Mouse (Mus musculus): ENCODE data around the gene Zcchc10. TPM values are rescaled to one million over a fixed set of nuclear protein-coding genes. Genes with fewer than 3 reads are reported as not detected.

The Zcchc10 gene
- polyA plus RNA-seq, 1 experiment, result 5.1 TPM

- DNase-seq, result peak; percentile 65
- TF ChIP-seq CTCF (IDR thresholded peaks at IDR 0.05; ENCODE audit: insufficient read depth, low read length) (no peak), POLR2A (IDR thresholded peaks at IDR 0.05; ENCODE audit: borderline replicate concordance, extremely low read depth, low read depth, low read length) (no peak)
- WGBS, result under 1% methylated on average over 35 of the region's 35 CpGs
- H3K4me1 ChIP-seq (ENCODE audit: control insufficient read depth, insufficient read depth, low read length), result no peaks in the 10 kb centered on the region; the same call in none of the 2 replicates
- peak overlapping the region; percentile 95 for H3K4me3 ChIP-seq (replicated peaks; ENCODE audit: extremely low read depth, low read depth, low read length)
These were observed 26.9 kb downstream of the Zcchc10 start for GRCm38 (mm10) chr11:53351224-53351942.

DNA sequence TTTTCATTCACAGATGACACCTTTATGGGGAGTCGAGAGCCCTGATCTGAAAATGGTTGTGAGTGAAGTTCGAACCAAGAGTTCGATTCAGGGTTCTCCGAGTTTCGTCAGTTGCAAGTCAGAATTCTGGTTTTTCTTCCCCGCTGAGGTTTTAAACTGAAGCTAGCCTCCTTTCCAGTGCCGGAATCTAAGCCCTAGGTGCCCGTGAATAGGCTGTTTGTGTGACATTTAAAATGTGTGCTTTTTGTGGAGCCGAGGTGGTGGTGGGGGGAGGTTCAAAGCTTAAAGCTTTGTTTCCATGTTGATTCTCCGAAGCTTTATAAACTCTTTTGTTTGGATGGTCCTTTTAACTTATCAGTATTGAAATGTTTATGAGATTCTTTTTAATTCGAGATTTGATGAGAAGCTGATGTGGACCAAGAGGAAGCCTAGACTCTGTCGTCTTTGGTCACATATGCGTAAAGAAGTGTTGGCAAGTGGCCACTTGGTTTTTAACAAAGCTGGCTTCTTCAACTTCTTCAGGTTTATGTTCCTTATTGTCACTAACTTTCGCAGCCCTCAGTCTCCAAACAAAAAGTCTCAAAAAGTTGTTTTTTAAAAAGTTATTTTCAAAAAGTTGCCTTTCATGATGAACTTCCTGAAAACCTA, 27.6 kb downstream of the Zcchc10 start:
- peak overlapping the region; percentile 95 for H3K4me3 ChIP-seq (replicated peaks; ENCODE audit: extremely low read depth, low read depth, low read length)
- WGBS, result 3% methylated on average over 14 of the region's 14 CpGs
- DNase-seq, result no peak
- H3K4me1 ChIP-seq (ENCODE audit: control insufficient read depth, insufficient read depth, low read length), result no peaks in the 10 kb centered on the region; the same call in none of the 2 replicates
- no peak for TF ChIP-seq POLR2A (IDR thresholded peaks at IDR 0.05; ENCODE audit: borderline replicate concordance, extremely low read depth, low read depth, low read length)
- no peak for TF ChIP-seq CTCF (IDR thresholded peaks at IDR 0.05; ENCODE audit: insufficient read depth, low read length)

DNA sequence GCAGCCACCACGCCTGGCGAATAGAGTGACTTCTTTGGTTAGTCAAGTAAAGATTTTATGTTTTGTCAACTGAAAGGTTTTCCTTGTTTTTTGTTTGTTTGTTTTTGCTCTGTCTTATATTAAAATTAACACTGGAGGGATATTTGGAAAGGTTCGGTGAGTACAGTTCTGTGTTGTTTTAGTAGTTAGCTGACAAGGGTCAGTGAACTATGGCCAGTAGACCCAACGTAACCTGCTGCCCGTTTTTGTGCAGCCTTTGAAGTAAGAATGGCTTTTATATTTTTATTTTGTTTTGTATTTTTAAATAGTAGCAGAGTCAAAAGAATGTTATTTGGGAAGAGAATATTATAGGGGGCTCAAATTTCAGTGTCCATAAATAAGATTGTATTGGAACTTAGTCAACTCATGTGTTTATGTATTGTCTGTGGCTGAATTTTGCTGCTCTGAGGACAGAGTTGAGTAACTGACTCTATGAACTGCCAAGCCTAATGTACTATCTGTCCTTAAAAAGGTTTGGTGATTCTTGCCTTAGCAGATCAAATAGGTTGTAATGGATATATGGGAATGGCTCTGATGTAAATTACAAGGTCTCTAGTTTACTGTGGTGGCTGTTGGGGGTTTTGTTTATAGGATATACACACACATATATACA, 34.2 kb downstream of the Zcchc10 start:
- no peak for DNase-seq
- Histone ChIP-seq H3K4me1 (ENCODE audit: control insufficient read depth, insufficient read depth, low read length) (peaks cover 2% of the 10 kb centered on the region; the same call in 1 of the 2 replicates), H3K4me3 (replicated peaks; ENCODE audit: extremely low read depth, low read depth, low read length) (no peak overlapping the region)
- 79% methylated on average over 5 of the region's 5 CpGs for WGBS
- TF ChIP-seq CTCF (IDR thresholded peaks at IDR 0.05; ENCODE audit: insufficient read depth, low read length) (no peak), POLR2A (IDR thresholded peaks at IDR 0.05; ENCODE audit: borderline replicate concordance, extremely low read depth, low read depth, low read length) (no peak)

DNA sequence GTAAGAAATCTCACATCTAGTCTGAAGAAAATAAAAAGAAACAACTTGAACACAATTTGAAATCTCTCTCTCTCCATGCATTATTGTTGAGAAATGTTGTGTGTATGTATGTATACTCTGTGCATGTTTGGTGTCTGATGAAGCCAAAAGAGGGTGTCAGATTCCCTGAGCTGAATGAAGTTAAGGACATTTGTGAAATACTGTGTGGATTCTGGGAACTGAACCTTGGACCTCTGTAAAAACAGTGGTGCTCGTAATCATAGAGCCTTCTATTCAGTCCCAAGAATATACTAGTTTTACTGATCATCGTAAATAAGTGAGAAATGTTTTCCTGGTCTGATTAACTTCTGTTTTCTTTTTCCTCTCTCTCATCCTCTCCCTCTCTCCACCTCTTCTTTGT, 42.6 kb downstream of the Zcchc10 start:
- DNase-seq, result no peak
- no peaks in the 10 kb centered on the region for H3K4me1 ChIP-seq (ENCODE audit: control insufficient read depth, insufficient read depth, low read length)
- no peak for TF ChIP-seq CTCF (IDR thresholded peaks at IDR 0.05; ENCODE audit: insufficient read depth, low read length)
- no peak overlapping the region for H3K4me3 ChIP-seq (replicated peaks; ENCODE audit: extremely low read depth, low read depth, low read length)
- WGBS, result 88% methylated on average over 2 of the region's 2 CpGs

- TF ChIP-seq POLR2A (IDR thresholded peaks at IDR 0.05; ENCODE audit: borderline replicate concordance, extremely low read depth, low read depth, low read length) (no peak), CTCF (IDR thresholded peaks at IDR 0.05; ENCODE audit: insufficient read depth, low read length) (no peak)
- WGBS, result 50% methylated on average over 1 of the region's 1 CpGs
- no peak for DNase-seq
- Histone ChIP-seq H3K4me1 (ENCODE audit: control insufficient read depth, insufficient read depth, low read length) (peaks cover 4% of the 10 kb centered on the region), H3K4me3 (replicated peaks; ENCODE audit: extremely low read depth, low read depth, low read length) (no peak overlapping the region)
These were observed 54.4 kb downstream of the Zcchc10 start for GRCm38 (mm10) chr11:53378918-53379317.

Other genes with a start within 250 kb of the Zcchc10 start
- gene Hspa4, start 24.2 kb upstream of the Zcchc10 start, polyA plus RNA-seq (2012; rRNA removed), result 22.0 and 24.9 TPM in 2 replicates
- 14.0 and 20.4 TPM in 2 replicates for gene Aff4, start 26.2 kb downstream of the Zcchc10 start, polyA plus RNA-seq (2012; rRNA removed)
- gene Leap2, start 98.5 kb downstream of the Zcchc10 start, polyA plus RNA-seq (2012; rRNA removed), result not detected in 2 replicates
- 238 and 276 TPM in 2 replicates for gene Uqcrq, start 106.2 kb downstream of the Zcchc10 start, polyA plus RNA-seq (2012; rRNA removed)
- gene Gdf9, start 106.3 kb downstream of the Zcchc10 start, polyA plus RNA-seq (2012; rRNA removed), result 0.83 and 0.97 TPM in 2 replicates
- gene Gm10447, start 132.4 kb downstream of the Zcchc10 start, polyA plus RNA-seq (2012; rRNA removed), result 0.25 TPM in 2 replicates
- gene Shroom1, start 132.5 kb downstream of the Zcchc10 start, polyA plus RNA-seq (2012; rRNA removed), result 3.0 and 3.2 TPM in 2 replicates
- not detected in 2 replicates for gene Gm9837, start 145.8 kb downstream of the Zcchc10 start, polyA plus RNA-seq (2012; rRNA removed)
- not detected in 2 replicates for gene Gm9945, start 155.5 kb downstream of the Zcchc10 start, polyA plus RNA-seq (2012; rRNA removed)
- gene Sowaha, start 155.6 kb downstream of the Zcchc10 start, polyA plus RNA-seq (2012; rRNA removed), result 0.86 and 0.98 TPM in 2 replicates
- gene Sept8, start 194.6 kb downstream of the Zcchc10 start, polyA plus RNA-seq (2012; rRNA removed), result 40.8 and 49.5 TPM in 2 replicates
- 5.4 and 8.5 TPM in 2 replicates for gene Kif3a, start 242.7 kb downstream of the Zcchc10 start, polyA plus RNA-seq (2012; rRNA removed)